Mouse (Mus musculus) cortical plate, adult 2 months (tissue): Measurements from ENCODE around the gene Atg101. TPM values are rescaled to one million over a fixed set of nuclear protein-coding genes. Genes with fewer than 3 reads are reported as not detected.

Experiments used
- H3K27ac ChIP-seq: fragments of 200-500 bp; 2 replicates; pipeline ENCODE4 v1.5.1; 2012; ENCODE audit warnings: low read length, control low read depth, inconsistent platforms; ENCODE audit not compliant: insufficient read depth
- H3K4me1 ChIP-seq: fragments of 200-500 bp; 2 replicates; pipeline ENCODE4 v1.6.1; 2011; ENCODE audit warnings: low read length; ENCODE audit not compliant: control insufficient read depth, insufficient read depth
- H3K4me3 ChIP-seq: fragments of 200-500 bp; 2 replicates; pipeline ENCODE4 v1.5.1; 2011; ENCODE audit warnings: mild to moderate bottlenecking, low read length, control low read depth; ENCODE audit not compliant: insufficient read depth
- CTCF ChIP-seq: fragments of 200-500 bp; IDR thresholded peaks from 2 replicates; pipeline ENCODE4 v1.5.1; 2011; ENCODE audit warnings: mild to moderate bottlenecking, control low read depth, low read length; ENCODE audit not compliant: insufficient read depth; ENCODE audit errors: extremely low read depth
- POLR2A ChIP-seq: fragments of 200-500 bp; IDR thresholded peaks from 2 replicates; pipeline ENCODE4 v1.6.1; 2011; ENCODE audit warnings: mild to moderate bottlenecking, low read length, control low read depth; ENCODE audit not compliant: insufficient read depth; ENCODE audit errors: extremely low read depth
- polyA plus RNA-seq: library from polyadenylated mRNA; depleted of rRNA; stranded (reverse); fragments of >200 nt; gene quantifications from 2 replicates; pipeline ENCODE4 v1.2.3, GENCODE M21; 2012

Gene Atg101
- polyA plus RNA-seq, 1 experiment: 55.3 TPM

DNA sequence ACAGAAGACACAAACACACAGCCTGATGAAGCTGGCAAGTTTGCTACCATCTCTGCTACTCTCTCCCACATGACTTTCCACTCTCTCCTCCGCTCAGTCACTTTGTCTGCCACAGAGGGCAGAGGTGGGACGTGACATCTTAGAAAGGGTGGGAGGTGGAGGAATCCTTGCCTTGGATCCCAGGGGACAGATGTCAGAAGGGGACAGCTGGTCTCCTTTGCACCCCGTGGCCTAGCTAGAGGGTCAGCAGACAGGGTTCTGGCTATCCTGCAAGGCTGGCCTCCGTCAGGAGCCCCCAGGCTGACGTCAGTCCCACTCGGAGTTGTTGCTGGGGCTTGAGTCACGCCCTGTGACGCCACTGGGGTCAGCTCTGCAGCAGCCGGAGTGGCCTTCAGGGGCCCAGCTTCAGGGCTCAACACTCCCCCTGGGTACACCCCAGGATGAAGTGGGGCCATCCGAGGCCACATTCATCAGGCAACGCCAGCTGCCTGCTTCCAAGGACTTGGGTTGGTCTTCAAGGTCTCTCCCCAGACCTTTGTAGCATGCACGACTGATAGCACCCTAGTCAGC, 4.6 kb upstream of the Atg101 start:
- Histone ChIP-seq H3K27ac (no peak overlapping the region), H3K4me3 (no peak overlapping the region), H3K4me1 (no peaks in the 10 kb centered on the region)
- TF ChIP-seq POLR2A (no peak), CTCF (no peak)

DNA sequence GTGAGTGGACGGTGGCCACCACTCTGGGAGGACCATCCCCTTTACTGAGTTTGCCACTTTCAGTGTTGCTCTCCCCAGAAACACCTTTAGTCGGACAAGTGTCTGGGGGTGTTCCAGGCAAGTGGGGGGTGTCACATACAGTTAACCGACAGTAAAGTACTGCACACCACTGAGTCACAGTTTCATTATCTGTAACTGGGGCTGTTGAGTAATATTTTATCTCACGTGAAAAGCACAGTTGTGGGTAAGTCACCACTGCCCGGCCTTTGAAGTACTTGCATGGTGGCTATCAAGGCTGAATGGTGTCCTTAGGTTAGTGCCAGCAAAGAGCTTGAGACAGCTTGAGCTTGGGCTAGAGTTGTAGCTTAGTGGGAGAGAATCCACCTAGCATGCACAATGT, 1.6 kb upstream of the Atg101 start:
- TF ChIP-seq CTCF (no peak), POLR2A (no peak)

DNA sequence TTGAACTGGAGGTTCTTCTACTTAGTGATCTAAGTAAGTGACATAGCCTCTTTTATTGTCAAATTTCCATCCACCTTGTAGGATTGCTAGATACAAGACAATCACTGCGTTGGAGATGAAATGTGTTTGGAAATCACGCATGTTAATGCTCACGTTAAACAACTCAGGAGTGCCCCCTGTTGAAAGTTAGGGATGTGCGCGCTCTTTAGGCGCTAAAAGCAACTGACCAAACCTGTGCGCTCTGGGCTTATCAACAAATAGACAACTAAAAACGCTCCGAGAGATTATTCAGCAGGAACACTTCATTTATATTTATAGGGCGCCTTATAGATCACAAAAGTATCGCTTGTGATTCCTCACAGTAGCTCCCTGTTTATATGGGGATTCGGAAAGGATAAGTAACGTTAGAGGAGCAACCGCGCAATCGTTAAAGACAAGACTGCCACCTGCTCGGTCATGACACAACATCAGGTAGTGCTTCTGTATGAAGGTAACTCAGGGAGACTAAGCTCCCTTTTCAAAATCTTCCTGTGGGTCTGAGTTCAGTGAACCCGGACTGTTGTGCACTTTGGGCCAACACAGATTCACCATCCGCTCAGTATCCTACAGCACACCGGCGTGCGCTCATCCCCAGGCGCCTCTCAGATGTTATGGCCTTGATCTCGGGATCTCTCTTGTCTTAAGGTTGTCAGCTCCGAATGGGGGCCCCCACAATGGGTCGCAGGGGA, 725 bp upstream of the Atg101 start:
- TF ChIP-seq CTCF (peak; percentile 70), POLR2A (no peak)
- Histone ChIP-seq H3K4me1 (peaks cover 5% of the 10 kb centered on the region; the same call in 1 of the 2 replicates), H3K27ac (no peak overlapping the region), H3K4me3 (peak overlapping the region; percentile 95)

More for the DNA sequence above, 1.6 kb upstream of the Atg101 start:
- Histone ChIP-seq H3K4me3 (no peak overlapping the region), H3K27ac (no peak overlapping the region), H3K4me1 (peaks cover 5% of the 10 kb centered on the region; the same call in 1 of the 2 replicates)

DNA sequence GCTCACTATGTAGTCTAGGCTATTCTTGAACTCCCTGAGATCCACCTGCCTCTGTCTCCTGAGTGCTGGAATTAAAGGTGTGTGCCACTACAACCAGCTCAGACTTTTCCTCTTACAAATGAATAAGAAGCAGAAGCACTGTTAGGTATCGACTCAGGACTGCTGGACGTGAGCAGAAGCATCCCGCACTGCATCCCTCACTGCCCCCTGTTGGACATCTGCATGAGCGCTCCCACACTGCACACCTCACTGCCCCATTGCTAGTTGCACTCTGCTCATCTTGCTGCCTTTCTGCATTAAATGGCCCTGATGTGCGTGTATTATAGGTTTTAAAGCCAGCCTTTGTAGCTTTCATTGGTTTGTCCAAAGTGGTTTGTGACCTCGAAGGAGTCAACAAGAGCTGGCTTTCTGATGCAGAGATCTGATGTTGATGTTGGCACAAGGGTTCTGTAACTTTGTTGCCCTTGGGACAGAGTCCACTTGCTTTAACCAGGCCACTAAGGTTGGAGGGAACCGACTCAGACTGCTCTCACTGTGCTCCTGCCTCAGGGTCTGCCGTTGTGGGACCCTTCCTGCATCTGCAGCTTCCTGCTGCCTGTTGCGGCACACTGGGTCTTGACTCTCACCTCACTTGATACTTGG, 2.2 kb downstream of the Atg101 start:
- Histone ChIP-seq H3K4me3 (no peak overlapping the region), H3K27ac (no peak overlapping the region), H3K4me1 (peaks cover 5% of the 10 kb centered on the region; the same call in 1 of the 2 replicates)
- TF ChIP-seq POLR2A: no peak
- peak; percentile 30; the same call in 1 of the 2 replicates for TF ChIP-seq CTCF

DNA sequence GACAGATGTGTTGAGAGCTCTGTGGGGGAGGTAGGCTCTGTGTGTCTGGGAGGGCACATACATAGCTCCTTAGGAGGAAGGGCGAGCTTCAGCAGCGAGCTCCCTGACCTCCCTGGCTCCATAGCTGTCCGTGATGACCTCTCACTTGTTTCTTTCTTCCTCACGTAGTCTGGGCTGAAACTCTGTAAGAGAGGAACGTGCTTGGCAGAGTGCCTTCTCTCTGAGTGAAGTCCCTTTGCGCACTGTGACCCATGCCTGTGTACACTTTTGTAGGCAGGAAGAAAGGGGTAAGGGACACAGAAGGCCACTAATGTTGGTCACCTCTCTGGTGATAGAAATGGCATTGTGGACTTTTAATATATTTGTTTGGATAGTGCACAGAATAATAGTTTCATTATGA, 3.3 kb downstream of the Atg101 start:
- Histone ChIP-seq H3K4me3 (no peak overlapping the region), H3K27ac (no peak overlapping the region), H3K4me1 (peaks cover 5% of the 10 kb centered on the region; the same call in 1 of the 2 replicates)
- TF ChIP-seq POLR2A: no peak
- no peak for TF ChIP-seq CTCF

DNA sequence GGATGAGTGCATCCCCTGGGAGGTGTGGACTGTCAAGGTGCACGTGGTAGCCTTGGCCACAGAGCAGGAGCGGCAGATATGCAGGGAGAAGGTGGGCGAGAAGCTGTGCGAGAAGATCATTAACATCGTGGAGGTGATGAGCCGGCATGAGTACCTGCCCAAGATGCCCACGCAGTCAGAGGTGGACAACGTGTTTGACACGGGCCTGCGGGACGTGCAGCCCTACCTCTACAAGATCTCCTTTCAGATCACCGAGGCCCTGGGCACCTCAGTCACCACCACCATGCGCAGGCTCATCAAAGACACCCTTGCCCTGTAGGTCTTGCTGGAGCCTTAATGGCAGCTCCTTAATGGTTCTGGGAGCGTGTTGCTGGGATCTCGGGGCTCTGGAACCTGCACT, 6.3 kb downstream of the Atg101 start:
- Histone ChIP-seq H3K4me1 (peaks cover under 1% of the 10 kb centered on the region; the same call in 1 of the 2 replicates), H3K27ac (no peak overlapping the region), H3K4me3 (no peak overlapping the region)
- TF ChIP-seq CTCF (no peak), POLR2A (no peak)

DNA sequence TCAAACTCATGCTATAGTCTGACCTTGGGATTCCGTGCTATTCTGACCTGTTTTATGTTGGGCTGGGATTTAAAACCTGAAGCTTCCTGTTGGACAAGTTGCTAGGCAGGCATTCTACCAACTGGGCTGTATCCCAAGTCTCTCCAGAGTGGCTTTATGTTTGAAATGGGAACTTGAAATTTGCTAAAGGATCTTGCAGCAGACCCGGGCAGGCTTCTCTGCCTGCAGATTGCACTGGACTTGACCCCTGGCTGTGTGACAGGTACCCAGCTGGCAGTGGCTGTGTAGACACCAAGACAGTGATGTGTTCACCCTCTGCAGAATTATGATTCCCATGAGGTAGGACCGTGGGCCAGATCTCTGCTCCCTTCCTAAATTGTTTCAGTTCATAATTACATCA, 7.9 kb downstream of the Atg101 start:
- TF ChIP-seq POLR2A (no peak), CTCF (no peak)
- H3K4me3 ChIP-seq: no peak overlapping the region
- H3K27ac ChIP-seq: no peak overlapping the region
- H3K4me1 ChIP-seq: no peaks in the 10 kb centered on the region

DNA sequence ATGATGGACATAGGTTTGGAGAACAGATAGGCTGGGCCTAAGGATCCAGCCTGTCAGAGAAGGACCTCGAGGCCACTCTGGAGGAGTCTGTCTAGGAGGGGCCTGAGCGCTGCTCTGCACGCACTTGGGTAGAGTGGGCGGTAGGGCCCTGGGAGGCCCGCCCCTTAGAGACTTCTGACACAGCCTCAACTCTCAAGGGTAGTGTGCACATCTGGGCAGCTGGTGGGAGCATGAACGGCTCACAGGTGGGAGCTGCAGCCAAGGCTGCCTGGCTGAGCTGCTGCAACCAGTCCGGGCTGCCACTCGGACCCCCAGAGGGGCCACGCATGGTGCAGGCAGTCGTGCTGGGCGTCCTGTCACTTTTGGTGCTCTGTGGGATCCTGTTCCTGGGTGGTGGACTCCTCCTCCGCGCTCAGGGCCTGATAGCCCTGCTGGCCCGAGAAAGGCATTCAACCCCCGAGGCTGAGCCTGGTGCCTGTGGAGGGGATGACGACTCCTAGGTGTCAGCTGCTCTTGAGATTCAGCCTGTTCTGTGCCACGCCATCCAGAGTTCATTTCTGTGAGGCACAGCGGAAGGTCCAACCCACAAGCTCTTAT, 9.1 kb downstream of the Atg101 start, which contains the start of gene 6030408B16Rik:
TSS of gene 6030408B16Rik (plus strand) at position 188 of the 597 bp plus-strand sequence.
- no peak within 1 kb of the TSS for H3K27ac ChIP-seq

DNA sequence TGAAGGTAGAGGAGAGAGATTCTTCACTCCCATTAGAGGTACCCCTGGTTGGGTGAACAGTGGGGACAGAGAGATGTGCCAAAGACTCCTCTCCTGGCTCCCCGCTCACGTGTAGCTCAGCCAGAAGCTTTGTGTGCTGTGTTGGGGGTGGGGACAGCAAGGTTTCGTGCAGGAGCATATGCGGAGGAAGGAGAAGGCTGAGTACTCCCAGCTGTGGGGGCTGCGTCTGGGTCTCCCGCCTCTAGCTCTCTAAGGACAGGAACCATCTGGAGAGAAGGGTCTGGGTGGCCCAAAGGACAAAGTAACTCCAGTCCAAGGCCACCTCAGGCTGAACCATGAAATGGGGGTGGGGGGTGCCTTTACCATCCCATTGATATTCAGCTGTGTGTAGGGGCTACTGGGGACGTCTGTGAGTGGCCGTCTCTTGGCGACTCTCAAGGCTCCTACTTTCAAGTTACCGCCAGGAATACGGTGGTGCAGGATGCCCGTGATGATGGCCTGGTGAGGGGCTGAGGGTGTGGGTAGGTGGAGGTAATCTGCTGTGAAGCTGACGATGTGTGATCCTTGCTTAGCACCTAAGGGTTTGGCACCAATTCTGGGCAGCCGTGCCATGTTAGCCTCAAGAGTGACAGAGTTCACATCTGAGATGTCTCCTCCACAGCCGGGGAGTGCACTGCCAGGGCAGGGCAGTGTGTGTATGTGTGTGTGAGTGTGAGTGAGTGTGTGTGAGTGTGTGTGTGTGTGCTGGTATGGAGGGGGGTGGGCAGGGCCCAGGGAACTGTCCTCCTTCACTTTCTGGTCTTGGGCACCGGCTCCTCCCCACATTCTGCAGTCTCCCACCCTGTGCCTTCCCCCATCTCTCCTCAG, 10.2 kb downstream of the Atg101 start:
- Histone ChIP-seq H3K4me1 (no peaks in the 10 kb centered on the region), H3K4me3 (no peak overlapping the region), H3K27ac (no peak overlapping the region)
- TF ChIP-seq POLR2A (no peak), CTCF (no peak)

More for the DNA sequence above, 9.1 kb downstream of the Atg101 start, which contains the start of gene 6030408B16Rik:
- Histone ChIP-seq H3K4me3 (no peak within 1 kb of the TSS), H3K4me1 (no peaks in the 10 kb centered on the region)
- TF ChIP-seq POLR2A (no peak), CTCF (no peak)
